Mouse (Mus musculus): ENCODE results near the gene Fgf22. TPM values are rescaled to one million over a fixed set of nuclear protein-coding genes. Genes with fewer than 3 reads are reported as not detected.

Fgf22 gene
- 4.3 TPM for polyA plus RNA-seq (2015; fragmentation: Illumina TruSeq; extraction: RNeasy Lipid Tissue Mini Kit (QIAGEN cat#74804); ENCODE audit: low read depth, low replicate concordance)

DNA sequence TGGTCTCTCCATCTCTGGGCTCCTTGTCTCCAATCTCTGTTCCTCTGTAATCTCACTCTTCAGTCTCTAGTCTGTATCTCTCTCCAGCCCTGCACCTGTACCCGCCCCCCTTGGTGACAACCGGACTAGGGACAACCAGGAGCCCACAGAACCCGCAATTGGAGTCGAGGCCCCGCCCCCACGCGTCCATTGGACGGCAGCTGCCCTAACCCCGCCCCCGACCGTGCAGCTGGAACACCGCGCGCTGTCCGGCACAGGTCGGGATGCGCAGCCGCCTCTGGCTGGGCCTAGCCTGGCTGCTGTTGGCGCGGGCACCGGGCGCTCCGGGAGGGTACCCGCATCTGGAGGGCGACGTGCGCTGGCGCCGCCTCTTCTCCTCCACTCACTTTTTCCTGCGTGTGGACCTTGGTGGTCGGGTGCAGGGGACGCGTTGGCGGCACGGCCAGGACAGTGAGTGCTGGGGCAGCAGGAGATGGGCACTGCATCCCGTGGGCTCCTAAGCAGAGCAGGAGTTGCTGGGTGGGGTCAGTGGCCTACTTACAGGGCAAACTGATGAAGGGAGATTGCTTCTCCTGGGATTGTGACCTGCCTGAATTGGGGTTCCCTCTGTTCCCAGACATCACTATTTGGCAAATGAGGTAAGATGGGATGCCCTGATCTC lies at the start of gene Fgf22:
TSS of gene Fgf22 (plus strand) at position 221 of the 661 bp plus-strand sequence.

DNA sequence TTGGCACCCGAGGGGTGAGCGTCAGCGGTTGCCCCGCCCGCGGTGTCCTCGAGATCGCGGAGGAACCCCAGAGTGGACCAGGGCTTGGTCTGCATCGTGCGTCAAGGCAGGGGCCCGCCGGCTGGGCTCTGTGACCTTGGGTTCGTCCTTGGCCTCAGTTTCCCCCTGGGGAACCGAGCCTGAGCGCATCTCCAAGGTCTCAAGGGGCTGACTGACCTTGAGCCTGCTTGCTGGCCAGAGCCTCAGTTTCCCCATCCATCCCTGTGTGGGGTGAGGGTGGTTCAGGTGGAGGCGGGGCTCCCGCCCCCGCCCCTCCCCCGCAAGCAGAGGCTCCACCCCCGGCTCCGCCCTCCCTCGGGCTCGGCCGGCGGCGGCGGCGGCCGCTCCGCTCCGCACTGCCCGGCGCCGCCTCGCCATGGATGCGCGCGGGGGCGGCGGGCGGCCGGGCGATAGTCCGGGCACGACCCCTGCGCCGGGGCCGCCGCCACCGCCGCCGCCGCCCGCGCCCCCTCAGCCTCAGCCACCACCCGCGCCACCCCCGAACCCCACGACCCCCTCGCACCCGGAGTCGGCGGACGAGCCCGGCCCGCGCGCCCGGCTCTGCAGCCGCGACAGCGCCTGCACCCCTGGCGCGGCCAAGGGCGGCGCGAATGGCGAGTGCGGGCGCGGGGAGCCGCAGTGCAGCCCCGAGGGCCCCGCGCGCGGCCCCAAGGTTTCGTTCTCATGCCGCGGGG lies 38.5 kb upstream of the Fgf22 start, which contains the start of gene Hcn2:
TSS of gene Hcn2 (plus strand) at position 381 of the 734 bp plus-strand sequence.

DNA sequence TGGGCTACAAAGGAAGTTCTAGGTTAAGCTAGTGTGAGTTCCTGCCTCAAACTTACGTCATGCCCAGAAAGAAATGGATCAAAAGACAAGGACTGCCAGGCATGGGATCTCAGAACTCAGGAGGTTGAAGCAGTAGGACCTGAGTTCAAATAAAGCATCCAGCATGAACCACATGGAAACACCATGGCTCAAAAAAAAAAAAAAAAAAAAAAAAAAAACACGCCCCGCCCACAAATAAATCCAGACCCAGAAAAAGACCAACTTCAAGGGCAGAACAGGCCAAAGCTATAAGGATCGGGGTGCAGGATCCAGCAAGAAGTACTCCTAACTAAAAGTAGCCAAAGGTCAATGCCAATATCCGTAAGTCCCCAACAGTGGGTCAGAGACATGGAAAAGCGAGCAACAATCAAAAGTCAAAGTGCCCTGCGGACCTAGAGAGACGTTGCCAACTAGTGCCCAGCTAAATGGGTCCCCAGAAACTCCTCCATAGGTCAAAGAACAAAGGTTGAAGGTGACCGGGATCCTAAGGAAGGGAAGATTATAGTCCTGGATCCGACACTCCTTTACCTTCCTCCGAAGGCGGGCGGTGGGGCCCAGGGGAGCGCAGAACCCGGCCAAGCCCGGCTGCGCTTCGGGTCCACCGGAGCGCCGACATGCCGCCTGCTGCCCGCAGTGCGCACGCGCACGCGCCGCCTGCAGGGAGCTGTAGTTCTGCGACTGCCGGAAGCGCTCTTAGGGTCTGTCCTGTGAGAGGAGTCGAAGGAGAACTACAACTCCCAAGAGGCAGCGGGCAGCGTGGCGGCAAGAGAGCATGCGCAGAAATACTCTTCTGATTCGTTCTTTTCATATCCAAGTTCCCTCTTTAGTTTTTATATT lies 8.7 kb upstream of the Fgf22 start, which contains the start of gene Polrmt:
TSS of gene Polrmt (minus strand) at position 684 of the 876 bp plus-strand sequence.

DNA sequence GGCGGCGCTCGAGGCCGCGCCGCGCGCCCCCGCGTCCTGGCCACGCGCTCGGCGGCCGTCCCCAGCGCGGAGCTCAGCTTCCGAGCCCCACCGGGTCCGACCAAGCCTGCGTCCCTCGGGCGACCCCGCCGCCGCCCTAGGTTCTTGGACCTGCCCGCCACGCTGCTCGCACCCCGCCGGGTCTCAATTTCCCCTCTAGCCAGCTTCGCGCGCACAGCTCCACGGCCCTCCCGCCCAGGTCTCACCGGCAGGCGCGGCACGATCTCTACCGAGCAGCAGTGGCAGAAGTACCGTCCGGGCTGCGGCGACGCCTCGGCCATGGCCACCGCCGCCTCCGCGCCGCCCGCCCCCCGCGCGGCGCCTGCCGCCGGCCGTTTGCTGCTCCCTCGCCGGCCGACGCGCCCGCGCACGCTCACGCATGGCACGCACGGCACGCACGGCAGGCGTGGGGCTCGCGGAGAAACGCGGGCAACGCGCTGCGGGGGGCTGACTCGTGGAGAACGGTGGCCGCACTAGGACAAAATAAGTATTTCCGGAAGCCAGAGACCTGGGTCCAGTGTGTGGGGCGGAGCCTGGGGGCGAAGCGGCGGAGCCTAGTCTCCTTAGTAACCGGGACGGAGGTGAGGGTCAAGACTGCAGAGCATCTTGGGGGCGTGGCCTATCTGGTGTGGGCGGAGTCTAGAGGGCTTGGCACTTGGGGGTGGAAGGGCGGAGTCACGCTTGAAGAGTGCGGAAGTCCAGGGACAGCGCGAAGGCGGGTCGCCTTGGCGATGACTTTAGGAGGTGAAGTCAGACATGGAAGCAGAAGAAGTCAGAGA lies 11.8 kb downstream of the Fgf22 start, which contains the start of gene Rnf126:
TSS of gene Rnf126 (minus strand) at position 445 of the 818 bp plus-strand sequence.

DNA sequence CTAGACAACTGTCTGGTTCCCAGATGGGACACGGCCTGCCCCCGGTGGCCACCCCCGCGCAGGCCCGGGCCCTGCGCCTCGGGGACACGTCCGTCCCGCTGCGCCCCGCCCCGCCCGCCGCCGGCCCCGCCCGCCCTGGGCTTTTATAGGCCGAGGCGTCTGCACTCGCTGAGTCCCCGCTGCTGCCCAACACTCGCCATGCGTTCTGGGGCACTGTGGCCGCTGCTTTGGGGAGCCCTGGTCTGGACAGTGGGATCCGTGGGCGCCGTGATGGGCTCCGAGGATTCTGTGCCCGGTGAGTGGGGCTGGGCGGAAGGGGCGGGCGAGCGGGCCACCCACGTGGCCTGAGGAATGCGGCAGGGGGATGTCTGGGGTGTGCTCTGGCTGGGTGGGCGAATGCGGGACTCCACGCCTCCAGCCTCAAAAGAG lies 22.2 kb downstream of the Fgf22 start, which contains the start of gene Fstl3:
TSS of gene Fstl3 (plus strand) at position 170 of the 429 bp plus-strand sequence.

DNA sequence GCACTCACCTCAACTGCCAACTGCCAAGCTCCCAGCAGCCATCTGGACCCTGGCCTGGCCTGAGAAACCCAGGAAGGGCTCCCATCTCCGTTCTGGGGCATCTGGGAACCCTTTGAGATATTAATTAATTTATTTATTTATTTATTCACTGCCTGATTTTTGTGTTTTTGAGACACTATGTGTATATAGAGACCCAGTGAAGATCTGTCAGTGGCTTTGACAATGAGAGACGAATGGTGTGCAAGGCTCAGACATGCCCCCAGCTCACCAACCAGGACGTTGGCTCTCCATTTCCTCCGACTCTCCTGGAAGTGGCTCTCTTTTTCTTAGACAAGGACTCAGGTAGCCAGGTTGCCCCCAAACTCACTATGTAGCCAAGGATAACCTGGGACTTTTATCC lies 36.0 kb downstream of the Fgf22 start, which contains the start of gene Prss57:
TSS of gene Prss57 (minus strand) at position 101 of the 400 bp plus-strand sequence.

DNA sequence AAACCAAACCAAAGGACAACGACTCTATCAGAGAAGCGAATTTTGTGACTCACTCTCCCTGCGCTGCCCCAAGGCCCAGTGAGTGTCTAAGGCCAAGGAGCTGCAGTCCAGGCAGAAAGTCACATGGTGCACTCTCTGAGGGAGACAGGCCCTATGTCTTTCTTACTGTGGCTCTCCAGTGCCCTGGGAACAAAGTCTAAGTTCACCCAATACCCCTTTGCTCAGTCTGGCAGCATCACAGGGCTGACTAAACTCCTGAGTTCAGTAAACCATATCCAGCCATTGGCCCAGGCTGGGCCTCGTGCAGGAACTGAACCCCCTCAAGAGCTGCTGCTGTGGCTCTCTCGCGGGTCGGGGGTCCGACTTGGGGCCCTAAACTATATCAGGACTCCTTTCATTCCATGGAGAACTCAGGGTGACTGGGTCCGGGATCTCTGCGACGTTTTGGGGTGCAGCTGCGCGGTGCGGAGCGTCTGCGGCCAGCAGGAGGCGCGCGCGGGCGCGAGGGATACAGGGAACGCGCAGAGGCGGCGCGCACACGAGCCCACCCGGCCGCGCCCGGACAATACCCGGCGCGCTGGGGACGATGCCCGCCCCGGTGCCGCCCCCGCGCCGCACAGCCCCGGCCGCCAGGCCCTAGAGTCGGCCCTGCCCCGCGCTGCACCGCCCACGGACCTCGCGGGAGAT lies 38.3 kb downstream of the Fgf22 start, which contains the start of gene Palm:
TSS of gene Palm (plus strand) at position 522 of the 687 bp plus-strand sequence.

Other genes with a start within 250 kb of the Fgf22 start
- gene Plpp2, start 221.3 kb upstream of the Fgf22 start, polyA plus RNA-seq (2015; fragmentation: Illumina TruSeq; extraction: RNeasy Lipid Tissue Mini Kit (QIAGEN cat#74804); ENCODE audit: low read depth, low replicate concordance) = 5.6 TPM
- 38.8 TPM for gene Mier2, start 199.9 kb upstream of the Fgf22 start, polyA plus RNA-seq (2015; fragmentation: Illumina TruSeq; extraction: RNeasy Lipid Tissue Mini Kit (QIAGEN cat#74804); ENCODE audit: low read depth, low replicate concordance)
- gene Theg, start 167.7 kb upstream of the Fgf22 start, polyA plus RNA-seq (2015; fragmentation: Illumina TruSeq; extraction: RNeasy Lipid Tissue Mini Kit (QIAGEN cat#74804); ENCODE audit: low read depth, low replicate concordance) = 1.4 TPM
- gene C2cd4c, start 141.1 kb upstream of the Fgf22 start, polyA plus RNA-seq (2015; fragmentation: Illumina TruSeq; extraction: RNeasy Lipid Tissue Mini Kit (QIAGEN cat#74804); ENCODE audit: low read depth, low replicate concordance) = 7.5 TPM
- gene Shc2, start 117.2 kb upstream of the Fgf22 start, polyA plus RNA-seq (2015; fragmentation: Illumina TruSeq; extraction: RNeasy Lipid Tissue Mini Kit (QIAGEN cat#74804); ENCODE audit: low read depth, low replicate concordance) = 35.0 TPM
- 0.51 TPM for gene Odf3l2, start 109.3 kb upstream of the Fgf22 start, polyA plus RNA-seq (2015; fragmentation: Illumina TruSeq; extraction: RNeasy Lipid Tissue Mini Kit (QIAGEN cat#74804); ENCODE audit: low read depth, low replicate concordance)
- gene Madcam1, start 90.5 kb upstream of the Fgf22 start, polyA plus RNA-seq (2015; fragmentation: Illumina TruSeq; extraction: RNeasy Lipid Tissue Mini Kit (QIAGEN cat#74804); ENCODE audit: low read depth, low replicate concordance) = not detected
- 74.3 TPM for gene Tpgs1, start 85.7 kb upstream of the Fgf22 start, polyA plus RNA-seq (2015; fragmentation: Illumina TruSeq; extraction: RNeasy Lipid Tissue Mini Kit (QIAGEN cat#74804); ENCODE audit: low read depth, low replicate concordance)
- gene Cdc34, start 72.9 kb upstream of the Fgf22 start, polyA plus RNA-seq (2015; fragmentation: Illumina TruSeq; extraction: RNeasy Lipid Tissue Mini Kit (QIAGEN cat#74804); ENCODE audit: low read depth, low replicate concordance) = 97.1 TPM
- 1.4 TPM for gene Gzmm, start 66.1 kb upstream of the Fgf22 start, polyA plus RNA-seq (2015; fragmentation: Illumina TruSeq; extraction: RNeasy Lipid Tissue Mini Kit (QIAGEN cat#74804); ENCODE audit: low read depth, low replicate concordance)
- 910 TPM for gene Bsg, start 50.6 kb upstream of the Fgf22 start, polyA plus RNA-seq (2015; fragmentation: Illumina TruSeq; extraction: RNeasy Lipid Tissue Mini Kit (QIAGEN cat#74804); ENCODE audit: low read depth, low replicate concordance)
- gene Hcn2, start 38.4 kb upstream of the Fgf22 start, polyA plus RNA-seq (2015; fragmentation: Illumina TruSeq; extraction: RNeasy Lipid Tissue Mini Kit (QIAGEN cat#74804); ENCODE audit: low read depth, low replicate concordance) = 80.2 TPM
- gene Polrmt, start 8.5 kb upstream of the Fgf22 start, polyA plus RNA-seq (2015; fragmentation: Illumina TruSeq; extraction: RNeasy Lipid Tissue Mini Kit (QIAGEN cat#74804); ENCODE audit: low read depth, low replicate concordance) = 35.3 TPM
- 69.6 TPM for gene Rnf126, start 11.9 kb downstream of the Fgf22 start, polyA plus RNA-seq (2015; fragmentation: Illumina TruSeq; extraction: RNeasy Lipid Tissue Mini Kit (QIAGEN cat#74804); ENCODE audit: low read depth, low replicate concordance)
- gene Fstl3, start 22.2 kb downstream of the Fgf22 start, polyA plus RNA-seq (2015; fragmentation: Illumina TruSeq; extraction: RNeasy Lipid Tissue Mini Kit (QIAGEN cat#74804); ENCODE audit: low read depth, low replicate concordance) = 2.0 TPM
- 0.85 TPM for gene Prss57, start 35.9 kb downstream of the Fgf22 start, polyA plus RNA-seq (2015; fragmentation: Illumina TruSeq; extraction: RNeasy Lipid Tissue Mini Kit (QIAGEN cat#74804); ENCODE audit: low read depth, low replicate concordance)
- gene Palm, start 38.5 kb downstream of the Fgf22 start, polyA plus RNA-seq (2015; fragmentation: Illumina TruSeq; extraction: RNeasy Lipid Tissue Mini Kit (QIAGEN cat#74804); ENCODE audit: low read depth, low replicate concordance) = 175 TPM
- gene Misp, start 65.9 kb downstream of the Fgf22 start, polyA plus RNA-seq (2015; fragmentation: Illumina TruSeq; extraction: RNeasy Lipid Tissue Mini Kit (QIAGEN cat#74804); ENCODE audit: low read depth, low replicate concordance) = not detected
- gene Ptbp1, start 99.4 kb downstream of the Fgf22 start, polyA plus RNA-seq (2015; fragmentation: Illumina TruSeq; extraction: RNeasy Lipid Tissue Mini Kit (QIAGEN cat#74804); ENCODE audit: low read depth, low replicate concordance) = 25.7 TPM
- 3.6 TPM for gene Prtn3, start 119.4 kb downstream of the Fgf22 start, polyA plus RNA-seq (2015; fragmentation: Illumina TruSeq; extraction: RNeasy Lipid Tissue Mini Kit (QIAGEN cat#74804); ENCODE audit: low read depth, low replicate concordance)
- gene Plppr3, start 119.6 kb downstream of the Fgf22 start, polyA plus RNA-seq (2015; fragmentation: Illumina TruSeq; extraction: RNeasy Lipid Tissue Mini Kit (QIAGEN cat#74804); ENCODE audit: low read depth, low replicate concordance) = 49.3 TPM
- gene Elane, start 131.2 kb downstream of the Fgf22 start, polyA plus RNA-seq (2015; fragmentation: Illumina TruSeq; extraction: RNeasy Lipid Tissue Mini Kit (QIAGEN cat#74804); ENCODE audit: low read depth, low replicate concordance) = not detected
- not detected for gene Cfd, start 135.8 kb downstream of the Fgf22 start, polyA plus RNA-seq (2015; fragmentation: Illumina TruSeq; extraction: RNeasy Lipid Tissue Mini Kit (QIAGEN cat#74804); ENCODE audit: low read depth, low replicate concordance)
- gene Med16, start 153.8 kb downstream of the Fgf22 start, polyA plus RNA-seq (2015; fragmentation: Illumina TruSeq; extraction: RNeasy Lipid Tissue Mini Kit (QIAGEN cat#74804); ENCODE audit: low read depth, low replicate concordance) = 32.0 TPM
- not detected for gene Gm26602, start 155.8 kb downstream of the Fgf22 start, polyA plus RNA-seq (2015; fragmentation: Illumina TruSeq; extraction: RNeasy Lipid Tissue Mini Kit (QIAGEN cat#74804); ENCODE audit: low read depth, low replicate concordance)
- 4.0 TPM for gene Kiss1r, start 161.9 kb downstream of the Fgf22 start, polyA plus RNA-seq (2015; fragmentation: Illumina TruSeq; extraction: RNeasy Lipid Tissue Mini Kit (QIAGEN cat#74804); ENCODE audit: low read depth, low replicate concordance)
- 241 TPM for gene R3hdm4, start 166.1 kb downstream of the Fgf22 start, polyA plus RNA-seq (2015; fragmentation: Illumina TruSeq; extraction: RNeasy Lipid Tissue Mini Kit (QIAGEN cat#74804); ENCODE audit: low read depth, low replicate concordance)
- 2.3 TPM for gene Arid3a, start 172.0 kb downstream of the Fgf22 start, polyA plus RNA-seq (2015; fragmentation: Illumina TruSeq; extraction: RNeasy Lipid Tissue Mini Kit (QIAGEN cat#74804); ENCODE audit: low read depth, low replicate concordance)
- 34.3 TPM for gene Wdr18, start 205.1 kb downstream of the Fgf22 start, polyA plus RNA-seq (2015; fragmentation: Illumina TruSeq; extraction: RNeasy Lipid Tissue Mini Kit (QIAGEN cat#74804); ENCODE audit: low read depth, low replicate concordance)
- gene Grin3b, start 215.6 kb downstream of the Fgf22 start, polyA plus RNA-seq (2015; fragmentation: Illumina TruSeq; extraction: RNeasy Lipid Tissue Mini Kit (QIAGEN cat#74804); ENCODE audit: low read depth, low replicate concordance) = not detected
- 89.3 TPM for gene Tmem259, start 229.3 kb downstream of the Fgf22 start, polyA plus RNA-seq (2015; fragmentation: Illumina TruSeq; extraction: RNeasy Lipid Tissue Mini Kit (QIAGEN cat#74804); ENCODE audit: low read depth, low replicate concordance)
- gene Cnn2, start 233.5 kb downstream of the Fgf22 start, polyA plus RNA-seq (2015; fragmentation: Illumina TruSeq; extraction: RNeasy Lipid Tissue Mini Kit (QIAGEN cat#74804); ENCODE audit: low read depth, low replicate concordance) = 6.4 TPM
- 8.2 TPM for gene Abca7, start 241.4 kb downstream of the Fgf22 start, polyA plus RNA-seq (2015; fragmentation: Illumina TruSeq; extraction: RNeasy Lipid Tissue Mini Kit (QIAGEN cat#74804); ENCODE audit: low read depth, low replicate concordance)

Measured in brain, adult 10 weeks (tissue).